Mouse (Mus musculus) MEL (cell line): Measurements from ENCODE around the gene Arglu1.

ENCODE experiments used
- CTCF ChIP-seq, 3 experiments: IDR thresholded peaks in 2 of 3; conservative IDR thresholded peaks in 1 of 3; 2 replicates each; pipeline ENCODE4 v1.5.1; 2011 to 2012; ENCODE audit warnings: low read length in 3 of 3, low read depth in 2 of 3, mild to moderate bottlenecking in 2 of 3, improper control_type of control experiment in 1 of 3, inconsistent platforms in 1 of 3, mixed read lengths in 1 of 3, moderate library complexity in 1 of 3; ENCODE audit not compliant: control insufficient read depth in 1 of 3, insufficient read depth in 1 of 3, poor library complexity in 1 of 3, severe bottlenecking in 1 of 3
- EP300 ChIP-seq, 2 experiments: IDR thresholded peaks; 2 replicates each; pipeline ENCODE4 v1.6.1; 2011; ENCODE audit warnings: improper control_type of control experiment in 2 of 2, low read length in 2 of 2, low read depth in 1 of 2, mild to moderate bottlenecking in 1 of 2
- GATA1 ChIP-seq: IDR thresholded peaks from 2 replicates; pipeline ENCODE4 v1.6.1; 2011; ENCODE audit warnings: low read depth, low read length, improper control_type of control experiment
- HCFC1 ChIP-seq: IDR thresholded peaks from 2 replicates; pipeline ENCODE4 v1.6.1; 2012; ENCODE audit warnings: low read depth, mild to moderate bottlenecking, inconsistent platforms, low read length, improper control_type of control experiment, moderate library complexity
- MAFK ChIP-seq: IDR thresholded peaks from 2 replicates; pipeline ENCODE4 v1.6.1; 2011; ENCODE audit warnings: low read depth, mild to moderate bottlenecking, low read length, improper control_type of control experiment, borderline replicate concordance
- MYC ChIP-seq: IDR thresholded peaks from 2 replicates; pipeline ENCODE4 v1.6.1; 2011; ENCODE audit warnings: low read depth, mild to moderate bottlenecking, low read length, improper control_type of control experiment, moderate library complexity
- NELFE ChIP-seq: IDR thresholded peaks from 2 replicates; pipeline ENCODE4 v1.6.1; 2011; ENCODE audit warnings: low read depth, low read length, improper control_type of control experiment
- NRF1 ChIP-seq: IDR thresholded peaks from 2 replicates; pipeline ENCODE4 v1.6.1; 2014; ENCODE audit warnings: low read depth, mild to moderate bottlenecking, inconsistent platforms, low read length, improper control_type of control experiment, moderate library complexity; ENCODE audit not compliant: poor library complexity, insufficient read depth, severe bottlenecking
- POLR2A ChIP-seq, 2 experiments: IDR thresholded peaks; 2 replicates each; pipeline ENCODE4 v1.6.1; 2011 to 2012; ENCODE audit warnings: low read length in 2 of 2, mild to moderate bottlenecking in 2 of 2, control low read depth in 1 of 2, improper control_type of control experiment in 1 of 2, low read depth in 1 of 2, moderate library complexity in 1 of 2; ENCODE audit not compliant: control insufficient read depth in 1 of 2, insufficient read depth in 1 of 2, poor library complexity in 1 of 2
- TAL1 ChIP-seq: IDR thresholded peaks from 2 replicates; pipeline ENCODE4 v1.6.1; 2012; ENCODE audit warnings: mild to moderate bottlenecking, inconsistent platforms, low read length, moderate library complexity, mixed read lengths
- TBP ChIP-seq: IDR thresholded peaks from 2 replicates; pipeline ENCODE4 v1.8.0; 2011; ENCODE audit warnings: low read depth, low read length, improper control_type of control experiment
- UBTF ChIP-seq: IDR thresholded peaks from 2 replicates; pipeline ENCODE4 v1.6.1; 2012; ENCODE audit warnings: low read depth, mild to moderate bottlenecking, inconsistent platforms, low read length, improper control_type of control experiment, moderate library complexity, borderline replicate concordance; ENCODE audit not compliant: insufficient read depth
- ZMIZ1 ChIP-seq: IDR thresholded peaks from 2 replicates; pipeline ENCODE4 v1.6.1; 2012; ENCODE audit warnings: low read depth, mild to moderate bottlenecking, inconsistent platforms, low read length, improper control_type of control experiment, moderate library complexity
- ZNF384 ChIP-seq: IDR thresholded peaks from 2 replicates; pipeline ENCODE4 v1.6.1; 2012; ENCODE audit warnings: low read depth, mild to moderate bottlenecking, inconsistent platforms, low read length, improper control_type of control experiment

- TF ChIP-seq ZNF384 (no peak), CTCF (IDR thresholded peaks at IDR 0.05 in 2 of 3, conservative IDR thresholded peaks at IDR 0.05 in 1 of 3; ENCODE audit: control insufficient read depth in 1 of 3, insufficient read depth in 1 of 3, low read depth in 2 of 3, low read length in 3 of 3, poor library complexity in 1 of 3, severe bottlenecking in 1 of 3) (no peak), HCFC1 (no peak), TBP (no peak), MYC (no peak), GATA1 (no peak), EP300 (IDR thresholded peaks at IDR 0.05; ENCODE audit: low read depth in 1 of 2, low read length in 2 of 2) (no peak), TAL1 (no peak), POLR2A (IDR thresholded peaks at IDR 0.05; ENCODE audit: control insufficient read depth in 1 of 2, insufficient read depth in 1 of 2, low read depth in 1 of 2, low read length in 2 of 2, poor library complexity in 1 of 2) (no peak), NRF1 (no peak), UBTF (no peak), NELFE (no peak), MAFK (no peak), ZMIZ1 (no peak)
These were observed 70.8 kb downstream of the Arglu1 start for GRCm38 (mm10) chr8:8619221-8620194.
